Mouse (Mus musculus): ENCODE data around the gene Ccdc58.
"Not testable (repeated sequence)": the region's sequence is repeated elsewhere in the genome, so short reads cannot be mapped to it uniquely, and the experiment has no call there.

- TF ChIP-seq CTCF, EP300 (IDR thresholded peaks at IDR 0.05; ENCODE audit: low read depth): not testable (repeated sequence)
Observed at GRCm38 (mm10) chr16:36028120-36028519, 43.4 kb upstream of the Ccdc58 start.
